Mouse (Mus musculus) common myeloid progenitor, adult 5-6 weeks (primary cell): ENCODE results near the gene C2cd3. TPM values are rescaled to one million over a fixed set of nuclear protein-coding genes. Genes with fewer than 3 reads are reported as not detected.
A peak's percentile ranks its signal among the peaks of the same experiment; 100 is the strongest.

Experiments
- ATAC-seq: replicated peaks from 2 replicates; pipeline ENCODE4 v1.8.0; 2016; ENCODE audit warnings: low read depth, mild to moderate bottlenecking, moderate TSS enrichment, inconsistent platforms; ENCODE audit not compliant: poor library complexity, severe bottlenecking
- total RNA-seq: library from RNA; stranded (forward); fragments of 200-1000, 187-1606 nt; gene quantifications from 2 replicates; pipeline ENCODE4 v1.2.3, GENCODE M21; 2017

C2cd3 gene
- total RNA-seq, 1 experiment from 2014 or later = 46.9 TPM

DNA sequence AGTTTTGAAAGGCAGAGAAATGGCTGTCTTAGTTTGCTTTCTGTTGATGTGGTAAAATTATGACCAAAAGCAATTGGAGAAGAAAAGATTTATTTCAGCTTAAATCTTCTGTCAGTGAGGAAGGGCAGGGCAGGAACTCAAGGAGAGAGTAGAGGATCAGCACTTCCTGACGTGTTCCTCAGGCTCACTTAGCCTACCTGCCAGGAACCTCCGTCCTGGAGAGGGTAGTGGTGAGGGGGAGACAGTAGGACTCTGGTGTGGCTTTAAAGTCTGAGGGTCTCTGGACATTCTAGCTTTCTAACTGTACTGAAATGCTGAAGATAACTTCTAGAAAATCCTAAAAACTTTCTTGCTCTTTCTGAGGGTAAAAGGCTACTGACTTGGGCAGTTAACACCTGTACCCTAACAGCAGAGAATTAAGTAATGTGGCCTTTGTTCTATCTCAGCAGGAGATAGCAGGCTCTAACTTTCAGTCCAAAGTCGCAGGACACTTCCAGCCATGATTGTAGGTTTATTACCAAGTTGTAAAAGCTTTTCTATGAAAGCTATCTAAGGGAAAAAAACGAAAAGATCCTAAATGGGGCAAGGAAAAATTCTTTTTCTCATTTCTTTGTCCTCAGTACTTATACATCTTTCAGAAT, 29.0 kb downstream of the C2cd3 start:
- no peak for ATAC-seq

- ATAC-seq = no peak
Measured at GRCm38 (mm10) chr7:100402715-100403114, 30.7 kb downstream of the C2cd3 start.

GRCm38 (mm10) chr7:100407677-100408076, 35.6 kb downstream of the C2cd3 start:
- no peak for ATAC-seq

DNA sequence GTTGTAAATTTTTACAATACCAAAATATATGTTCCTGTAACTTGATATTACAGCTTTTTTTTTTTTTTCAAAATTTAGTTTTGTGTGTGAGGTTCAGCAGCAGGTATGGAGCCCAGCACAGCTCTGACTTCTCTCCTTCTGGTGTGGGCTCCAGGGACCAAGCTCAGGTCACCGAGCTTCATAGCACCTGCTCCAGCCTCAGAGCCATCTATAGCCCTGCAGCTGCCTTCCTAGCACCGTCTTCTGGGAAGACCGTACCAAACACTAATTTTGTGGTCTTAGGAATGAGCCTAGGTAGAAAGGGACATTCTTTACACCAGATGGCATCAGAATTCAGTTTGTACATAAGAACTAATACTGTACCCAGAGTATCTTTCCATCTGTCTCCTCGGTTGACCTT, 36.7 kb downstream of the C2cd3 start:
- no peak for ATAC-seq

- ATAC-seq = no peak
Measured at GRCm38 (mm10) chr7:100425795-100426194, 53.8 kb downstream of the C2cd3 start.

DNA sequence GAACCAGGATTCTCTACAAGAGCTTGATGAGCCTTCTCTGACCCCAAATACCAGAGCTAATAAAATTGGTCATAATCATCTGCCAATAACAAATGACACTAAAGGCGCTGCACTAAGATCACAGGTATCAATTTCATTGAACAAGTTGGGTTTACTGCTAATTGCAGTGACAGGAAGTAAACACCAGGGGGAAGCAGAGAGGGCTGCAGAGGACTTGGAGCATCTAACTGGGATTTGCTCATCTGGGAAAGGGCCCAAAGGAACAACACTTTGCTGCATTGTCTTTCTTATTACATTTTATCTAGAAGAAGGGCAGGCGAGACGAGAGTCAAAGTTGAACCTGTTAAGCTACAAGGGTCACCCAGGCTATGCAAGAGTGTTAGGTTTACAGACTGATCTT, 57.1 kb downstream of the C2cd3 start:
- ATAC-seq = peak; percentile 55

GRCm38 (mm10) chr7:100429911-100430310, 57.9 kb downstream of the C2cd3 start:
- peak; percentile 70 for ATAC-seq

GRCm38 (mm10) chr7:100431103-100431502, 59.1 kb downstream of the C2cd3 start:
- no peak for ATAC-seq

DNA sequence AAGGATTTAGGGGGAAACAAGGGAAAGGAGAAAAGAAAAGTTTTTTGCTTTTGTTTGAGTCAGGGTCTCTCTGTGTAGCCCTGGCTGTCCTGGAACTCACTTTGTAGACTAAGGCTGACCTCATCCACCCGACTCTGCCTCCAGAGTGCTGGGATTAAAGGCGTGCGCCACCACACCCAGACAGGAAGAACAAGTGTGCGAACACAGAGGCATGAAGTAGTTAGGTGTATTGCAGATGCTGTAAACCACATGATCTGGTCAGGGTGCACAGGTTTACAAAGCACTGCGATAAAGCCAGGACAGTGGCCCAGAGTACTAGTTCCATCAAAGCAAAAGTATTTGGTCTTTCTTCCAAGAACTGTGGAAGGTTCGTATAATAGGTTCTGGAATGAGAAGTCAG, 61.3 kb downstream of the C2cd3 start:
- no peak for ATAC-seq

DNA sequence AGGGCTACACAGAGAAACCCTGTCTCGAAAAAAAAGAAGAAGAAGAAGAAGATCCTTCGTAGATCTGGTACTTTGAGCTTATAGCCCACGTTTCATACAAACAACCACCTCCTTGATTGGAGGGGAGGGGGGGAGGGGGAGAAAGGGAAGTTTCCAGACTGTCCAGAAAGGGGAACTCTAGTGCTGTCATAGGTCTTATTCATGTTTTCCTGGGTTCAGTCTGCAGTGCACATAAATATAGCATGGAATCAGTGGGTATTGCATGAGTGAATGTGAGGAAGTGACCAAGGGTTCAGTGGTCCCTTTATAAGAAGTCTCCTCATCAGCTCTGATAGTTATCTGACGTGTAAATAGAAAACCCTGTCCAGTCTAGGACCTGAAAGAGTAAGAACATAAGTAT, 71.7 kb downstream of the C2cd3 start:
- ATAC-seq = peak; percentile 78; the same call in 1 of the 2 replicates

GRCm38 (mm10) chr7:100446271-100446670, 74.2 kb downstream of the C2cd3 start:
- no peak for ATAC-seq

- ATAC-seq = no peak
Measured at GRCm38 (mm10) chr7:100448530-100448929, 76.5 kb downstream of the C2cd3 start.

DNA sequence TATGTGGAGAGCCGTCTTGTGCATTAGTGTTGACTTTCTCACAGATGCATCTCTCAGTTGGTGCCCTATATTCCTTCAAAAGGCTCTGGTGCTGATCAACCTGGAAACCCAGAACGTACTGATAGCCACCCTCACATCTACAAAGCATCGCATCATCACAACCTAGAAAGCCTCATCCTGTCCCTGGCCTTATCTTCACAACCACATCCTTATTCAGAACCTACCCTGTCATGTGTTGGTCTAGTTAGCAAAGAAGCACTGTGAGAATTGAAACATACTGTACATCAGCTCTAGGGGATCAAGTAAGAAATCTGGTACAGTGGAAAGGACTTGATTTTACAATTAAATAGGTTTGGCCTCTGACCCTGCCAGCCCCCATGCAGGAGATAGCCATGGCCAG, 77.0 kb downstream of the C2cd3 start:
- ATAC-seq = peak; percentile 54

GRCm38 (mm10) chr7:100458153-100458552, 86.1 kb downstream of the C2cd3 start:
- ATAC-seq = peak; percentile 39; the same call in 1 of the 2 replicates

- no peak for ATAC-seq
Measured at GRCm38 (mm10) chr7:100459862-100460261, 87.8 kb downstream of the C2cd3 start.

- ATAC-seq = peak; percentile 36
Measured at GRCm38 (mm10) chr7:100461621-100462151, 89.7 kb downstream of the C2cd3 start.

GRCm38 (mm10) chr7:100463194-100463593, 91.2 kb downstream of the C2cd3 start:
- ATAC-seq = no peak

- no peak for ATAC-seq
Measured at GRCm38 (mm10) chr7:100463757-100464156, 91.7 kb downstream of the C2cd3 start.

DNA sequence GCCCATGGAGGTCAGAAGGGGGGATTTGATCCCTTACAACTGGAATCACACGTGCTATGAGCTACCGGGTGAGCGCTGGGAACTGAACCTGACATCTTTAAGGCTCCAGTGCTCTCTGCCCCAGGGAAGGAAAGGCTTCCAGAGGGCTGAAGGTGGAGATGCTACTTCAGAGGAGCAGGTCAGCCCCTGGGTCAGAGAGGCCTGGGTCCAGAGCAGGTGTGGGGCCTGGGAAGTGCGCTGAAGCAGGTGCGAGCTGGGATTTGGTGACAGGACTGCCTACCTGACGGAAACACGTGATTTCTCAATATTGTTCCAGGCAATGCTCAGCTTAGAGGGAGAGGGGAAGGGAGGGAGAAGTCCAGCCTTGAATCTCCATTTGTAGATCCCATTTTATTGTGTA, 92.2 kb downstream of the C2cd3 start:
- ATAC-seq = no peak

DNA sequence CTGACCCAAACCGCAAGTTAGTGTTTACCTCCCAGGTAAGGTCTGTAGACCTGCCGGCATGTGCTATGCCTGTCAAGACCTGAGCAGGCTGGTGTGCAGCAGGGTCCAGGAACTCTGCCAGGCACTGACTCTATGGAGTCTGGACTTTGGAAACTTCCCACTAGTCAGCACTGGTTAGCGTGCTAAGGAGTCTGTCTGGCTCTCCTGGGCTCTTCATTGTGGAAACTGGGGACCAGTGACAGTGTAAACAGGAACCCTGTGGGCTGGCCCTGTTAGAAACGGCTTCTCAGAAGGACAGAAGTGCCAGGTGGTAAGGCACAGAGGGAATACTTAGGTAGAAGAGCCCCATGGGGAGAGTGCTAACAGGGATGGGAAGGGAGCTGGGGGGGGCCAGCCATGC, 93.2 kb downstream of the C2cd3 start:
- ATAC-seq = no peak

DNA sequence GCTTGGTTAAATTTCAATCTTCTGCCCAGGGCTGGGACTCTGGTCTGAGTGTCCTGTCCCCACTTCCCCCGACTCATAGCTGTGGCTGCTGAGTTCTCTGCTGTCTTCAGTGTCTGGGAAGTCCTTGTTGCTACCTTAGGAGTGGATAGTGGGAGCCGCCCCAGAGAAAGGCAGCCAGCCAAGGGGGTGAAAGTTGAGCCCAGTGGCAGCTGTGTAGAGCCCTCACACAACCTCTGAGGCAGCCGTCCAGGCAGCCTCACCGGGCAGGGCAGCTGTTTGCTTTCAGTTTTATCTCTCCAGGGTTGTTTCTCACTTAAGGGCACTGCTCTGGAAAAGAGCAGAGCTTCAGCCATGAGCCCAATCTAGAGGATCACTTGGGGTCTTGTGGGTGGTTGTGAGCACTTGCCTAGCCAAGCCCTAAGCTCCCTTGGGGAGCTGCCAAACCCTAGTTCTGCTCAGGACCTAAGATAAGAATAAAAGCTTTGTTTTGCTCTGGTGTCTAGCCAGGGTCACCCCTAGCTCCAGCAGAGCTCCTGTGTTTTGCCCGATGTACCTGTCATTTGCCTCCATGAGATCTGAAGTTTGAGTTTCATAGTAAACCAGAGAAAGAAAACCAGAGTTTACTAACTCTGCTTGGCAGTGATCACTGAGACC, 93.8 kb downstream of the C2cd3 start:
- ATAC-seq = peak; percentile 34
